Mouse (Mus musculus) liver, embryonic 13.5 days (tissue): Measurements from ENCODE around the gene Pitpna. TPM values are rescaled to one million over a fixed set of nuclear protein-coding genes. Genes with fewer than 3 reads are reported as not detected.
A peak's percentile ranks its signal among the peaks of the same experiment; 100 is the strongest.

Experiments
- ATAC-seq: fragments of 200-750 bp; cut with Nextera tagmentation; 2 replicates; pipeline ENCODE4 v1.8.0; 2017; ENCODE audit warnings: low read depth, mild to moderate bottlenecking, moderate number of reproducible peaks, moderate library complexity
- DNase-seq: peaks from one replicate; pipeline ENCODE4 v3.0.0; 2022
- H3K27ac ChIP-seq: fragments of 300-500 bp; sonication (generic); 2 replicates; pipeline ENCODE4 v1.5.1; 2015; ENCODE audit warnings: moderate library complexity, mild to moderate bottlenecking, inconsistent platforms
- H3K27me3 ChIP-seq: fragments of 300-500 bp; sonication (generic); 2 replicates; pipeline ENCODE4 v1.6.1; 2015; ENCODE audit warnings: mild to moderate bottlenecking, inconsistent platforms
- H3K36me3 ChIP-seq: fragments of 300-500 bp; sonication (generic); 2 replicates; pipeline ENCODE4 v1.6.1; 2015; ENCODE audit warnings: mild to moderate bottlenecking, inconsistent platforms
- H3K4me1 ChIP-seq: fragments of 300-500 bp; sonication (generic); replicated peaks from 2 replicates; pipeline ENCODE4 v1.6.1; 2015; ENCODE audit warnings: inconsistent platforms
- H3K4me2 ChIP-seq: fragments of 300-500 bp; sonication (generic); 2 replicates; pipeline ENCODE4 v1.6.1; 2015; ENCODE audit warnings: inconsistent platforms, mild to moderate bottlenecking, moderate library complexity
- H3K4me3 ChIP-seq: fragments of 300-500 bp; sonication (generic); replicated peaks from 2 replicates; pipeline ENCODE4 v1.5.1; 2015; ENCODE audit warnings: mild to moderate bottlenecking, inconsistent platforms
- H3K9ac ChIP-seq: fragments of 300-500 bp; sonication (generic); 2 replicates; pipeline ENCODE4 v1.6.1; 2015; ENCODE audit warnings: mild to moderate bottlenecking, inconsistent platforms
- H3K9me3 ChIP-seq: fragments of 300-500 bp; sonication (generic); replicated peaks from 2 replicates; pipeline ENCODE4 v1.6.1; 2016; ENCODE audit warnings: inconsistent platforms
- WGBS: fragments of 180-500 bp; shearing (Covaris S2); methylation state at CpG from one replicate; pipeline ENCODE4 v1.1.7; 2015; ENCODE audit not compliant: insufficient replicate concordance; 5-methylcytosine and 5-hydroxymethylcytosine counted together
- polyA plus RNA-seq: library from polyadenylated mRNA; unstranded; fragments of >200 nt; fragmentation: Nextera tagmentation; extraction: Ambion mirVana; gene quantifications from 2 replicates; pipeline ENCODE4 v1.2.1, GENCODE M21; 2015

The Pitpna gene
- polyA plus RNA-seq, 1 experiment from 2014 or later: 33.2 TPM

GRCm38 (mm10) chr11:75654471-75655390 lies 66.8 kb downstream of the Pitpna start:
- WGBS: 15% methylated on average over 25 of the region's 25 CpGs
- H3K4me1 ChIP-seq: peaks cover 69% of the 10 kb centered on the region
- DNase-seq: peak; percentile 64
- peak overlapping the region; percentile 95 for H3K27ac ChIP-seq
- no peaks in the 10 kb centered on the region for H3K27me3 ChIP-seq
- peak overlapping the region; percentile 81 for H3K4me3 ChIP-seq
- H3K36me3 ChIP-seq: peaks cover 27% of the 10 kb centered on the region
- no peaks in the 10 kb centered on the region for H3K9me3 ChIP-seq
- peak overlapping the region; percentile 84 for H3K9ac ChIP-seq
- ATAC-seq: peak; percentile 63
- peak overlapping the region; percentile 98 for H3K4me2 ChIP-seq

DNA sequence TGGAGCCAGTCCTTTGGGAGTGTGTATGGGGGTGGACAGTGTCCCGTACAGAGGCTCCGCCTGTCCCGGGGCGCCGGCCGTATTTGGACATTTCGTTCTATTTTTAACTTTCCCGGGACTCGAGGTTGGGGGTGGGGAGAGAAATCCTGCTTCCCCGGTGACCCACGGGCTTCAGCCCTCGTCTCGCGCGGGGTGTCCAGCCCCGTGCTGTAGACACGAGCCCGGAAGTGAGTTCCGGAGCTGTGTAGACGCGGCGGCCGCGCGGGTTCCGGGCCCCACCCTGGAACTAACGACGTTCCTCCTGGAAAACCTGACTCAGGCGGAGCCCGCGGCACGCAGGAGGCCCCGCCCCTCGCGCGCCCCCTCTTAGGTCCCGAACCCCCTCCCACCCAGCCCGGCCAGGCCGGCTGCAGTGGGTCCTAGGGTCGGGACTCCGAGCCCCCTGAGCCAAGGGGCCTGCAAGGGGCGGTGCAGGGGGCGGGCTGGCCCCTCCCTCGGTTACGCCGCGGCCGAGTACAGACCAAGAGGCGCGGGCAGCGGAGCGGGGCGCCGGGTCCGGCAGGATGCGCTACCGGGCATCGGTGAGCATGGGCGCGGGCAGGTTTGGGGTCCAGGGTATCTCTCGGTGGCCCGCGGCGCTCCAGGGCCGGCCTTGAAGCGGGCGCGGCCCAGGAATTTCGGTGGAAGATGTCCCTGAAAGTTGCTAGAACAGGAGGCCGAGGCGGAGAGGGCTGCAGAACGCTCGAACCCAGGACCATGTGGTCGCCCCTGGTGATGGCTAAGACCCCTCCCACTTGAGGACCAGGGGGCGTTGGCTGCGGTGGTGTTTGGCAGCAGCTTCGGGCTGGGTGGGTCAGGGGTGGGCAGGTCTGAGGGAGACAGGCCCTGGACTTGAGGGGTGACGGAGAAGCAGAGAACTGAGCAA lies 68.0 kb downstream of the Pitpna start:
- WGBS: 1% methylated on average over 77 of the region's 78 CpGs
- Histone ChIP-seq H3K4me1 (peaks cover 60% of the 10 kb centered on the region), H3K36me3 (peaks cover 39% of the 10 kb centered on the region), H3K9ac (peak overlapping the region; percentile 84), H3K27ac (peak overlapping the region; percentile 95), H3K4me3 (peak overlapping the region; percentile 81), H3K4me2 (peak overlapping the region; percentile 98), H3K9me3 (no peaks in the 10 kb centered on the region), H3K27me3 (no peaks in the 10 kb centered on the region)
- ATAC-seq (peak; percentile 28), DNase-seq (peak; percentile 71)

- WGBS: 63% methylated on average over 19 of the region's 20 CpGs
- peaks cover 65% of the 10 kb centered on the region for H3K4me1 ChIP-seq
- no peaks in the 10 kb centered on the region for H3K9me3 ChIP-seq
- DNase-seq (no peak), ATAC-seq (no peak)
- peak overlapping the region; percentile 84 for H3K9ac ChIP-seq
- peak overlapping the region; percentile 81 for H3K4me3 ChIP-seq
- H3K36me3 ChIP-seq: peaks cover 49% of the 10 kb centered on the region
- H3K27me3 ChIP-seq: no peaks in the 10 kb centered on the region
- H3K27ac ChIP-seq: peak overlapping the region; percentile 95; the same call in 1 of the 2 replicates
- H3K4me2 ChIP-seq: peak overlapping the region; percentile 98
Observed at GRCm38 (mm10) chr11:75656621-75657590, 69.0 kb downstream of the Pitpna start.

DNA sequence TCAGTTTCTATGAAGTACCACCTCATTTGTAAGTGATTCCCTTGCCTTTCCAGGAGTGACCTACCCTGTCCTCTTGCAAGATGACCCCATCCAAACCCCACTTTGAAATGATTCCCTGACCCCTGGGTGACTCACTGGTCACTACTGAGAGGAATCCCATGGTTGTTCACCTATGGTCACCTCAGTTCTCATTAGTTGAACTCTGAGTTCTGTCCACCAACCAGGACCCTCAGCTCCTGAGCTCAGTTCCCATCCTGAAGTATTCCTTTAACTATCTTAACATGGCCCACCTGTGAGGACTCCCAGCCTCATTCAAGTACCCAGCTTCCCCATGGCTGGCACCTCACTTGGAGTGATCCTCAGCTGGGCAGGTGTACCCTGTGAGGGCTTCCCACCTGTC lies 69.9 kb downstream of the Pitpna start:
- H3K27ac ChIP-seq: no peak overlapping the region
- peaks cover 56% of the 10 kb centered on the region for H3K4me1 ChIP-seq
- H3K4me3 ChIP-seq: no peak overlapping the region
- H3K9ac ChIP-seq: no peak overlapping the region
- H3K9me3 ChIP-seq: no peaks in the 10 kb centered on the region
- no peaks in the 10 kb centered on the region for H3K27me3 ChIP-seq
- H3K4me2 ChIP-seq: no peak overlapping the region
- ATAC-seq (no peak), DNase-seq (no peak)
- H3K36me3 ChIP-seq: peaks cover 58% of the 10 kb centered on the region

GRCm38 (mm10) chr11:75658311-75658710 lies 70.4 kb downstream of the Pitpna start:
- Histone ChIP-seq H3K4me1 (peaks cover 51% of the 10 kb centered on the region), H3K9me3 (no peaks in the 10 kb centered on the region), H3K27me3 (no peaks in the 10 kb centered on the region), H3K27ac (no peak overlapping the region), H3K4me3 (no peak overlapping the region), H3K9ac (no peak overlapping the region), H3K36me3 (peaks cover 63% of the 10 kb centered on the region), H3K4me2 (no peak overlapping the region)
- ATAC-seq (no peak), DNase-seq (no peak)
- WGBS: 91% methylated on average over 13 of the region's 13 CpGs

DNA sequence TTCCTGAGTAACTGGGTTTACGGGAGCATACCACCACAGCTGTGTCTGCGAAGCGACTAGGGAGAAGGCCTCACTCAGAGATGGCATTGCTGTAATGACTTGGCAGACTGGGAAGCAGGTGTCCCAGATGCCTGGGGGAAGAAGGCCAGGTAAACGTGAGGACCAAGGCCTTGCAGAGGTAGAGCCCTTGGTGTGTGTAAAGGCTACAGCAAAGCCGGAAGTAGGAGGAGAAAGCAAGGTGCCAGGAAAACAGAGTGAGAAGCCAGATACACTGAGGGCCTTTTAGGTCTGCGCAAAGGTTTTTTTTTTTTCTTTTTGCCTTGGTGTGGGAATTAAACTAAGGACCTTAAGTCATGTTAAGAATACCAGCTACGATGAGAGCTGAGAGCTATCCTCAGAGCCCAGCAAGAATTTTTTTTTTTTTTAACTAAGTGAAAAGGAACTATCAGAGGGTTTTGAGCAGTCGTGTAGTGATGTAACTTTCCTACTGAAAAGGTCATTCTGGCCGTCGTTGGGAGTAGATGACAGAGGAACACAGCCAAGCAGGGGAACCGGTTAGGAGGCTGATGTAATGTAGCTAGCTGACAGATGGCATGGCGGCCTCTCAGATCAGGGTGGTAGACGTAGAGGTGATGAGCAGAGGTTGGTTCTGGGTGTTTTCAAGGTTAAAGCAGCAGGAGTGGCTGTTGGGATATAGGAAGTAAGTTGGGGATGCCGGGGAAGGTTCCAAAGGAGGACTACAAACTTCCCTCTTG lies 71.3 kb downstream of the Pitpna start:
- WGBS: 75% methylated on average over 14 of the region's 14 CpGs
- Histone ChIP-seq H3K27me3 (no peaks in the 10 kb centered on the region), H3K9me3 (no peaks in the 10 kb centered on the region), H3K27ac (0 out of 2 replicates have a peak overlapping the region, but pooled peaks have one; percentile 3), H3K4me2 (no peak overlapping the region), H3K4me1 (peaks cover 43% of the 10 kb centered on the region), H3K4me3 (no peak overlapping the region), H3K36me3 (peaks cover 66% of the 10 kb centered on the region), H3K9ac (no peak overlapping the region)
- DNase-seq (no peak), ATAC-seq (no peak)

GRCm38 (mm10) chr11:75660081-75660590 lies 72.2 kb downstream of the Pitpna start:
- H3K9me3 ChIP-seq: no peaks in the 10 kb centered on the region
- H3K36me3 ChIP-seq: peaks cover 72% of the 10 kb centered on the region
- H3K27me3 ChIP-seq: no peaks in the 10 kb centered on the region
- DNase-seq: no peak
- no peak overlapping the region for H3K4me2 ChIP-seq
- no peak overlapping the region for H3K9ac ChIP-seq
- no peak overlapping the region for H3K4me3 ChIP-seq
- 90% methylated on average over 12 of the region's 12 CpGs for WGBS
- peaks cover 34% of the 10 kb centered on the region for H3K4me1 ChIP-seq
- H3K27ac ChIP-seq: no peak overlapping the region
- no peak for ATAC-seq

GRCm38 (mm10) chr11:75660941-75661800 lies 73.3 kb downstream of the Pitpna start:
- Histone ChIP-seq H3K4me2 (no peak overlapping the region), H3K9me3 (no peaks in the 10 kb centered on the region), H3K9ac (no peak overlapping the region), H3K36me3 (peaks cover 83% of the 10 kb centered on the region), H3K4me1 (peaks cover 25% of the 10 kb centered on the region), H3K27me3 (no peaks in the 10 kb centered on the region), H3K27ac (no peak overlapping the region), H3K4me3 (no peak overlapping the region)
- ATAC-seq (no peak; the same call in 1 of the 2 replicates), DNase-seq (no peak)
- 85% methylated on average over 21 of the region's 21 CpGs for WGBS

- peaks cover 20% of the 10 kb centered on the region for H3K4me1 ChIP-seq
- no peak overlapping the region for H3K9ac ChIP-seq
- 90% methylated on average over 7 of the region's 7 CpGs for WGBS
- DNase-seq (no peak), ATAC-seq (no peak)
- H3K4me2 ChIP-seq: no peak overlapping the region
- H3K36me3 ChIP-seq: peaks cover 91% of the 10 kb centered on the region
- H3K27ac ChIP-seq: no peak overlapping the region
- no peak overlapping the region for H3K4me3 ChIP-seq
- H3K27me3 ChIP-seq: no peaks in the 10 kb centered on the region
- H3K9me3 ChIP-seq: no peaks in the 10 kb centered on the region
Observed at GRCm38 (mm10) chr11:75662131-75662530, 74.2 kb downstream of the Pitpna start.
